Mouse (Mus musculus) lung, embryonic 16.5 days (tissue): ENCODE data around the gene Ppp1r9a. TPM values are rescaled to one million over a fixed set of nuclear protein-coding genes. Genes with fewer than 3 reads are reported as not detected.

Source experiments
- ATAC-seq: fragments of 200-750 bp; cut with Nextera tagmentation; 2 replicates; pipeline ENCODE4 v1.8.0; 2017; ENCODE audit warnings: low read depth, mild to moderate bottlenecking, moderate library complexity
- H3K27ac ChIP-seq: fragments of 300-500 bp; sonication (generic); 2 replicates; pipeline ENCODE4 v1.5.1; 2014; ENCODE audit warnings: mild to moderate bottlenecking, control low read depth, low read length
- H3K27me3 ChIP-seq: fragments of 300-500 bp; sonication (generic); 2 replicates; pipeline ENCODE4 v1.6.1; 2014; ENCODE audit warnings: low read depth, low read length, mixed read lengths; ENCODE audit not compliant: control insufficient read depth, insufficient read depth
- H3K36me3 ChIP-seq: fragments of 300-500 bp; sonication (generic); 2 replicates; pipeline ENCODE4 v1.6.1; 2014; ENCODE audit warnings: low read length; ENCODE audit not compliant: control insufficient read depth, insufficient read depth
- H3K4me1 ChIP-seq: fragments of 300-500 bp; sonication (generic); replicated peaks from 2 replicates; pipeline ENCODE4 v1.6.1; 2014; ENCODE audit warnings: low read length, mixed read lengths; ENCODE audit not compliant: control insufficient read depth, insufficient read depth
- H3K4me2 ChIP-seq: fragments of 300-500 bp; sonication (generic); 2 replicates; pipeline ENCODE4 v1.6.1; 2014; ENCODE audit warnings: low read depth, low read length, control low read depth
- H3K4me3 ChIP-seq: fragments of 300-500 bp; sonication (generic); 2 replicates; pipeline ENCODE4 v1.5.1; 2014; ENCODE audit warnings: mild to moderate bottlenecking, low read length, control low read depth
- H3K9ac ChIP-seq: fragments of 300-500 bp; sonication (generic); 2 replicates; pipeline ENCODE4 v1.6.1; 2014; ENCODE audit warnings: low read length, control low read depth
- H3K9me3 ChIP-seq: fragments of 300-500 bp; sonication (generic); 2 replicates; pipeline ENCODE4 v1.6.1; 2016; ENCODE audit warnings: low read length; ENCODE audit not compliant: control insufficient read depth
- WGBS: fragments of 180-500 bp; shearing (Covaris S2); extraction: QIAGEN DNeasy Blood & Tissue Kit; methylation state at CpG from one replicate; pipeline ENCODE4 v1.1.7; 2014; 5-methylcytosine and 5-hydroxymethylcytosine counted together
- polyA plus RNA-seq: library from polyadenylated mRNA; unstranded; fragments of >200 nt; fragmentation: Nextera tagmentation; extraction: Ambion mirVana; gene quantifications from 2 replicates; pipeline ENCODE4 v1.2.1, GENCODE M21; 2015

Ppp1r9a gene
- polyA plus RNA-seq, 1 experiment from 2014 or later, result 15.4 TPM

DNA sequence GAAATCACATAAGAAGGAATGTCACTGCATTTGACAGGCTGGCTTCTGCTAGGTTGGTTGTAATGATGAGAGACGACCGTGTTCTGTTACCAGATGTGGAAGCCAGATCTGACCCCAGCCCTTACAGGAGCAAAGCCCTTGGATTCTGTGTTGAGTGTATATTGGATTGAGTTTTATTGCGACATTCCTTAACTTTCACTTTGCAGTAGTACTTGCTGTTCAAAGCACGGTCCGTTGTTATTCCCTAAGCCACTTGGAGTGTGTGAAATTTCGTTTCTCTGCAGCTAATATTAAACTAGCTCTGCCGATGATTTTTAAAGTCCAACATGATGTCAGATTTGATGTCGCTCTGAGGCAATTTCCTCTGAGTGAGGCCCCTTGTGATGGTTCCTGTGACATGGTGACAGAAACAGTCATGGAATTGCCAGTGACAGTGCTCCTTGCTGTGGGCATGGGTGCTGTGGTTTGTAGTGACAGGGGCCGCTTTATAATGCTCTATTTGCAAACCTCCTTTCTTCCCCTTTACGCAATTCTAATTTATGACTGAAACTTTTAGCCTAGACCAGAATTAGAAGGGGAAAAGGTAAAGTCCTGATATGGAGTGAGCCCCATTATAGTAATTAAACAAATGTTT is 271.6 kb downstream of the Ppp1r9a start:
- H3K9ac ChIP-seq, result no peak overlapping the region
- 80% methylated on average over 10 of the region's 10 CpGs for WGBS
- H3K27me3 ChIP-seq, result no peaks in the 10 kb centered on the region
- no peak for ATAC-seq
- H3K9me3 ChIP-seq, result no peaks in the 10 kb centered on the region
- 0 out of 2 replicates have a peak, but pooled peaks cover 2% of the 10 kb centered on the region for H3K4me1 ChIP-seq
- no peak overlapping the region for H3K4me2 ChIP-seq
- no peak overlapping the region for H3K4me3 ChIP-seq
- H3K27ac ChIP-seq, result no peak overlapping the region
- H3K36me3 ChIP-seq, result no peaks in the 10 kb centered on the region

GRCm38 (mm10) chr6:5177967-5178891 is 275.5 kb downstream of the Ppp1r9a start:
- Histone ChIP-seq H3K9ac (no peak overlapping the region), H3K36me3 (no peaks in the 10 kb centered on the region), H3K4me3 (peak overlapping the region; percentile 21; the same call in 1 of the 2 replicates), H3K4me2 (peak overlapping the region; percentile 49), H3K27ac (no peak overlapping the region), H3K4me1 (0 out of 2 replicates have a peak, but pooled peaks cover 2% of the 10 kb centered on the region), H3K27me3 (no peaks in the 10 kb centered on the region), H3K9me3 (no peaks in the 10 kb centered on the region)
- peak; percentile 67; the same call in 1 of the 2 replicates for ATAC-seq
- WGBS, result 53% methylated on average over 19 of the region's 19 CpGs

GRCm38 (mm10) chr6:5179189-5179588 is 276.5 kb downstream of the Ppp1r9a start:
- 86% methylated on average over 6 of the region's 6 CpGs for WGBS
- Histone ChIP-seq H3K27me3 (no peaks in the 10 kb centered on the region), H3K36me3 (no peaks in the 10 kb centered on the region), H3K9ac (no peak overlapping the region), H3K4me2 (no peak overlapping the region), H3K4me3 (no peak overlapping the region), H3K4me1 (0 out of 2 replicates have a peak, but pooled peaks cover 2% of the 10 kb centered on the region), H3K9me3 (no peaks in the 10 kb centered on the region), H3K27ac (no peak overlapping the region)
- ATAC-seq, result no peak

DNA sequence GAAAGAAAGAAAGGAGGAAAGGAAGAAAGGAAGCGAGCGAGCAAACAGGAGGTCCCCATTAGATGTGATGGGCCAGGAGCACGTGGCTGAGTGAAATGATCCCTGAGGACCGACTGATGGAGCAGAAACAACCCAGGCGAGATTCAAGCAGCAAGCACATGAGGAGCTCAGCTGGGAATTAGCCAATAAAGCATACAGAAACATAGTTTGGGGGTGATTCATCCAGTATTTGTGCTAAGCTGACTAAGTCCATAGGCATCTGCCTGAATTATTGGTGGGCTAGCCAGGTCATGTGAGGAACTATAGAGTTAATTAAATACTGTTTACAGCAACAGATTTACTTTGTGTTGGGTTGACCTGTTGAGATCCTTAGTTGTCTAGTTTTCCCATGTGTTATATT is 277.9 kb downstream of the Ppp1r9a start:
- 83% methylated on average over 5 of the region's 5 CpGs for WGBS
- Histone ChIP-seq H3K9me3 (no peaks in the 10 kb centered on the region), H3K4me1 (0 out of 2 replicates have a peak, but pooled peaks cover 2% of the 10 kb centered on the region), H3K4me3 (no peak overlapping the region), H3K27me3 (no peaks in the 10 kb centered on the region), H3K9ac (no peak overlapping the region), H3K27ac (no peak overlapping the region), H3K4me2 (no peak overlapping the region), H3K36me3 (no peaks in the 10 kb centered on the region)
- no peak for ATAC-seq

DNA sequence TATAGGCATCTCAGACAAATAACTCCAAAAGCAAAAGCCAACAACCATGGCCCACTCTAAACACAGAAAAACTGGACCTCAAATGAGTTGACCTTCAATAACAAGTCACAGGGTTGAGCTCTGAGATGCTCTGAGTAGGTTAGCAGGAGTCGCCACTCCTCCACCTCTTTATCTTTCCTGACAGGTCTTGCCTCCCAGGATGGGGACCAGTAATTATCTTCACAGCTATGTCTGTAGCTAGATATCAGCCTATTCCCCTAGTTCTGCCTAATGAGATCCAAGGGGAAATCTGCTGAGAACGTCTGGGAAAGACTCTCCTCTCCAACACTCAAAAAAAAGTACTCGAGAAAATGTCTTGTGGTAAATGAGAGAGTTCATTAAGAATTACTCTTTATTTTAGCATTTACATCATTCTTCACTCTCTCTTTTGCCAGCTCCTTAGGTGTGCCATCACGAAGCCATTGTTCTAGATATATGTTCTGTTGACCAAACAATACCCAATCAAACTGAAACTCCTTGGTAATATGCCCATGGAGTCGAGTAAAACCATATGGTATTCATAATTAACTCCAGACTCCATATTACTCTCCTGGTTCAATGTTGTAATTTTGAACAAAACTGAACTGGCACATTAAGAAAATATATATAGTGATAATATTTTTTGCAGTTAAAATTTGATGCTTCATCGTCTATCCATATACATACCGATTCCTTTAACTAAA is 283.7 kb downstream of the Ppp1r9a start:
- Histone ChIP-seq H3K36me3 (no peaks in the 10 kb centered on the region), H3K27ac (no peak overlapping the region), H3K9me3 (no peaks in the 10 kb centered on the region), H3K4me3 (no peak overlapping the region), H3K9ac (no peak overlapping the region), H3K4me2 (no peak overlapping the region), H3K4me1 (no peaks in the 10 kb centered on the region), H3K27me3 (no peaks in the 10 kb centered on the region)
- no peak for ATAC-seq
- 73% methylated on average over 7 of the region's 7 CpGs for whole genome bisulfite sequencing

DNA sequence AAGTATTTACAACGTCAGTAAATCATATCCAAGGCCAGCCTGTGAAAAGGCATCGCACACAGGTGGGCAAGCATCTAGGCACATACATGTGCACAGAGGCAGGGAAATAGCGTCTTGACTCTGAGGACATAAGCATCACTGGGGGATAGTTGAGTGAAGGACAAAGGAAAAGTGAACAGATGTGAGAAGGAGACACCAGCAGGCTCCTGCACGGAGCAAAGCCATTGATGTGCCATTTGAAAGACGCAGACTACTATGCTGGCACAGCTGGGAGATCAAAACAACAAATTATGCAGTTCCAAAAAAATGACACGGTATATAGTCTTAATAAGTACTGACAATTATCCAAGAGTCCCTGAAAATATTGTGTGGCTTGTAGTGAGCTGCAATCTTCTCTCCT is 284.9 kb downstream of the Ppp1r9a start:
- H3K9me3 ChIP-seq, result no peaks in the 10 kb centered on the region
- H3K36me3 ChIP-seq, result no peaks in the 10 kb centered on the region
- no peak overlapping the region for H3K9ac ChIP-seq
- WGBS, result 76% methylated on average over 6 of the region's 6 CpGs
- H3K4me1 ChIP-seq, result no peaks in the 10 kb centered on the region
- H3K4me2 ChIP-seq, result no peak overlapping the region
- no peak overlapping the region for H3K27ac ChIP-seq
- no peaks in the 10 kb centered on the region for H3K27me3 ChIP-seq
- no peak overlapping the region for H3K4me3 ChIP-seq
- no peak for ATAC-seq

GRCm38 (mm10) chr6:5188036-5188435 is 285.3 kb downstream of the Ppp1r9a start:
- Histone ChIP-seq H3K4me3 (no peak overlapping the region), H3K4me2 (no peak overlapping the region), H3K27ac (no peak overlapping the region), H3K4me1 (no peaks in the 10 kb centered on the region), H3K27me3 (no peaks in the 10 kb centered on the region), H3K9me3 (no peaks in the 10 kb centered on the region), H3K36me3 (no peaks in the 10 kb centered on the region), H3K9ac (no peak overlapping the region)
- 75% methylated on average over 5 of the region's 5 CpGs for WGBS
- ATAC-seq, result no peak

GRCm38 (mm10) chr6:5188938-5189337 is 286.2 kb downstream of the Ppp1r9a start:
- Histone ChIP-seq H3K27ac (no peak overlapping the region), H3K9me3 (no peaks in the 10 kb centered on the region), H3K36me3 (no peaks in the 10 kb centered on the region), H3K4me1 (no peaks in the 10 kb centered on the region), H3K9ac (no peak overlapping the region), H3K4me3 (no peak overlapping the region), H3K27me3 (no peaks in the 10 kb centered on the region), H3K4me2 (no peak overlapping the region)
- 57% methylated on average over 6 of the region's 6 CpGs for WGBS
- ATAC-seq, result no peak

DNA sequence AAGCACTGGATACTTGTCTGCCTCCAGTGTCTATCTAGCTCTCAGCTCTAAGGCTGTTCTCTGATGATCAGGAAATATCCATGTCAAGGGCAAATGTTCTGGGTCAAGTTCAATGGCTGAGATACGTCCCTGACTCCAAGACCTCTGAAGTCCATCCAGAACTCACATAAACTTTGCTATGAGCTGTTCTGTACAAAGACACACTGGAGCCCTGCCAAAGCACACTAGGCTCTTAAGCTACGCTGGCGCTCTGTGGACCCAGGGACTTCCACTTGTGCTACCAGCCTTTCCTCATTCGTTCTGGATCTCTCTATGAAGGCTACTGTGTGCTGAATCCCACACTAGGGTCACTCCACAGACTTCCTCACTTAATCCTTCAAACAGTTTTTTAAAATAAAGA is 286.8 kb downstream of the Ppp1r9a start:
- no peak overlapping the region for H3K4me3 ChIP-seq
- H3K4me1 ChIP-seq, result no peaks in the 10 kb centered on the region
- H3K27me3 ChIP-seq, result no peaks in the 10 kb centered on the region
- no peak overlapping the region for H3K9ac ChIP-seq
- H3K4me2 ChIP-seq, result no peak overlapping the region
- H3K27ac ChIP-seq, result no peak overlapping the region
- no peaks in the 10 kb centered on the region for H3K9me3 ChIP-seq
- ATAC-seq, result peak; percentile 87; the same call in 1 of the 2 replicates
- no peaks in the 10 kb centered on the region for H3K36me3 ChIP-seq
- WGBS, result 20% methylated on average over 4 of the region's 4 CpGs
